Mouse (Mus musculus) lung, adult 2 months (tissue): ENCODE results near the gene Tnfrsf18.

Experiments
- CTCF ChIP-seq: fragments of 200-500 bp; IDR thresholded peaks from 2 replicates; pipeline ENCODE4 v1.5.1; 2011; ENCODE audit warnings: mild to moderate bottlenecking, low read length, control low read depth; ENCODE audit not compliant: insufficient read depth
- POLR2A ChIP-seq: fragments of 200-500 bp; IDR thresholded peaks from 2 replicates; pipeline ENCODE4 v1.6.1; 2011; ENCODE audit warnings: low read depth, mild to moderate bottlenecking, control low read depth, low read length, borderline replicate concordance; ENCODE audit errors: extremely low read depth

DNA sequence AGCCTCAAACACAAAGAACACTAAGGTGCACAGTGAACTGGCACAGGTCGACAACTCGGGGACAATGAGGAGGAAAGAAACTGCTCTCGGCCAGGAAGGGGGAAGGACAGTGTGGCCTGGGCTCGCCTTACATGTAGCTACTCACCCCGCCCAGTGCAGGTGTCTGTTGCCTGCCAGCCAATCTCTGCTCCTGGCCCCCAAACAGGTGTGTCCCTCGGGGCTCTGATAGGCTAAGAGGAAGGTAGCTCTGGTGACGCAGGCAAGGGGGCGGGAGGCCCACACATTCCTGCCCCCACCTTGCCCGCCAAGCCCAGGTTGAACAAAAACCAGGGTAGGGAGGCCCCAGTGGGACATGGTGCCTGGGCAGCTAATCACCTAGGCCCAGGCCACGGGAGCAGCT, 33.7 kb downstream of the Tnfrsf18 start:
- TF ChIP-seq CTCF (no peak), POLR2A (peak; percentile 92; the same call in 1 of the 2 replicates)
